Mouse (Mus musculus) heart, adult 11 months (tissue): ENCODE results near the gene Wipf2.

ENCODE experiments used
- DNase-seq: peaks from one replicate; pipeline ENCODE4 v3.0.0; 2022

Gene Wipf2

GRCm38 (mm10) chr11:98945605-98945977 is 82.2 kb downstream of the Wipf2 start:
- no peak for DNase-seq

GRCm38 (mm10) chr11:98947969-98948569 is 84.6 kb downstream of the Wipf2 start:
- no peak for DNase-seq

DNA sequence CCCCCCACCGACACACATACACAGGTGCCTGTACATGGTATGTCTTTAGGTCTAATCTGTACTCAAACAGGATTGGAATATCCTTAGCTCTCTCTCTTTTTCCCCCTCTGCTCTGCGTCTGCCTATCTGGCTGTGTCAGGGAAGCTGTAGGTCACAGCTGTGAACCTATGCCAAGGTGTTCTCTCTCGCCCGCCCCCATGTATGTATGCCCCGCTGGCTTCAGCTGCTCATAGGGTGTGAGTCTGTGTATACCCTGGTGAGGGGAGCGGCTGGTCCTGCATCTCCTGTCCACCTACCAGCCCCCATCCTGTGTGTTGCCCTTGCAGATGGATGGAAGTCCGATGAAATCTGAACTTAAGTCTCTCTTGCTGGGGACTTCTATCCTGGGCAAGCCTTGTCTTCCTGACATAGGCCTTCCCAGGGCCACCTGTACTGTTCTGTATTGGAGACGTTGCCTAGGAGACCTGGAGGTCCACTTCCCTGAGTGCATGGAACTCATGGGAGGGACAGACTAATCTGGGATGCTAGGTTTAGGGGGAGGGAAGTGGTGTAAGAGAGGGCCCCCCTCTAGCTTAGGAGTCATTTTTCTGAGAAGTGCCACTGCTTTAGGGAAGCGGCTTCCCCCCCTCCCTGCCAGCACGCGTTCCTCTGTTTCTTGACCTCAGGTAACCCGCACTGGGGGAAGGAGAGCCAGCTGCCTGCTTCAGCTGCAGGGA is 86.0 kb downstream of the Wipf2 start:
- DNase-seq = peak; percentile 94

- DNase-seq = peak; percentile 98
These were observed 86.6 kb downstream of the Wipf2 start for GRCm38 (mm10) chr11:98949958-98950460.

- peak; percentile 96 for DNase-seq
These were observed 87.0 kb downstream of the Wipf2 start for GRCm38 (mm10) chr11:98950484-98950883.

GRCm38 (mm10) chr11:98951026-98951906 is 87.8 kb downstream of the Wipf2 start:
- DNase-seq = peak; percentile 100

DNA sequence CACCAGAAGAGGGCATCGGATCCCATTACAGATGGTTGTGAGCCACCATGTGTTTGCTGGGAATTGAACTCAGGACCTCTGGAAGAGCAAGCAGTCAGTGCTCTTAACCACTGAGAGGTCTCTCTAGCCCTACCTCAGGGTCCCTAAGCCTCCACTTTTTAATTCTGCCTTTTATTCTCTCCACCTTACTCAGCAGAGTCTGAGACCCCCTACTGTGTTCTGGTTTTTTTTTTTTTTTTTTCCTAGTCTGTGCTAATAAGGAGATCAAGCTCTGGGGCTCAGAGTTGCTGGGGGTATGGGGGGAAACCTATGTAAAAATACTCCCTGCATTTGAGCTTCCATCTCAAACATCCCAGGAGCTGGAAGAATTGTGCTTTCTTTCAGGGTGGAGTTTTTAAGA is 88.7 kb downstream of the Wipf2 start:
- DNase-seq = no peak

DNA sequence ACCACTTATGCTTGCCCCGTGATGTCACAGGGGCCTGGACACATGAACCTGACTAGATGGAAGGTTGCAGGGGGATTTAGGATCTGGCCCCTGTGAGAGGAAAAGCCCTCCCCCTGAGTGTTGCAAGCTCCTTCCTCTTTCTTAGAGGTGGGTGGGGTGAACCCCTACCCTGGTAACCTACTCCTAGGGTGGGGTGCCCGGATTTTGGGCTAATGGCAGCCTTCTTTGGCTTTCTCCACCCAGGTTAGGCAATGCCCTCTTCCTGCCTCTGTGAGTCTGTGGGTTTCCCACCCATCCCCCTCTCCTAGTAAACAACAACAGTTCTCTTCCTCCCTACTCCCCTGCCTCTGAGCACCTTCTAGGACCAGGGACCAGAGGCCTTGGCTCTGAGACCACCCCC is 89.3 kb downstream of the Wipf2 start:
- no peak for DNase-seq

DNA sequence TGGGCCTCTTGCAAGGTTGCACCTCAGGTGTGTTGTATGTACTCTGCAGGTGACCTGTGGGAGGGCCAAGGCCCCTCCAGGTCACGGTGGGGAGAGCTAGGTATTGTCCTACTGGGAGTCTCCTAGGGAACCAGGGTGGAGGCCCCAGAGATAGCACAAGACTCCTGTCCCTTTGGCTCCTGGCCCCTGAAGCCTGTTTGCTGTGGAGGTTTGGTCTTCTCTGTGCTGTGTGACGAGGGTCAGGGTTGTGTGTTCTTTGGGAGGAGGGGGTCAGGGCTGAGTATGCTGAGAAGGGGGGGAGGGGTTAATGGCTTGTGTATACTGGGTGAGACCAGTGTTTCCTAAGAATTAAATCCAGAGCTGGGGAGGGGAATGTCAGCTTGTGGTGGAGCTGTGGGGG is 89.9 kb downstream of the Wipf2 start:
- no peak for DNase-seq

- peak; percentile 94 for DNase-seq
These were observed 90.4 kb downstream of the Wipf2 start for GRCm38 (mm10) chr11:98953835-98954320.

DNA sequence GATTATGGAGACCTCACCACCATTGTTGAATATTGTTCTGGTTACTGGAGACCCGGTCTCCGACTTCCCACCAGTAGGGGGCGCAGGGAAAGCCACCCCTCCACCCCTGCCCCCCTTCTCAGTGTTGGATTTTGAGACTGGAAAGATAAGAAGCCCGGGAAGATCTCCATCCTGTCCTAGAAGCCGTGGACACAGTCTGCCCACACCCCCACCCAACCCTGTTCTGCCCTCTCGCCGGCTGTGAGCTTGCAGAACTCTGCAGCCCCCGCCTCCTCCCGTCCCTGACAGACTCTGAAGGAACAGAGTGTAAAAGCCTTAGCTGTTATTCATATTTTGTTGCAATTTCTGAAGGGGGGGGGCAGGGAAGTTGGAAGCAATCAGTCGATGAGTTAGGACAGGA is 90.9 kb downstream of the Wipf2 start:
- DNase-seq = peak; percentile 99
